Mouse (Mus musculus) liver, embryonic 14.5 days (tissue): Measurements from ENCODE around the gene Klhl24. TPM values are rescaled to one million over a fixed set of nuclear protein-coding genes. Genes with fewer than 3 reads are reported as not detected.

ENCODE experiments used
- ATAC-seq: fragments of 200-750 bp; cut with Nextera tagmentation; 2 replicates; pipeline ENCODE4 v1.8.0; 2017; ENCODE audit warnings: moderate number of reproducible peaks, mild to moderate bottlenecking, moderate library complexity; ENCODE audit not compliant: insufficient read depth
- DNase-seq, 3 experiments: peaks; one replicate each; pipeline ENCODE4 v3.0.0-alpha.2; 2012 to 2013; ENCODE audit warnings: low read depth in 3 of 3, low spot score in 3 of 3
- H3K27ac ChIP-seq: fragments of 300-500 bp; sonication (generic); 2 replicates; pipeline ENCODE4 v1.5.1; 2014; ENCODE audit warnings: moderate library complexity, mild to moderate bottlenecking, control low read depth, inconsistent platforms
- H3K27me3 ChIP-seq: fragments of 300-500 bp; sonication (generic); 2 replicates; pipeline ENCODE4 v1.6.1; 2014; ENCODE audit warnings: mild to moderate bottlenecking, low read length, moderate library complexity; ENCODE audit not compliant: control insufficient read depth, insufficient read depth
- H3K36me3 ChIP-seq: fragments of 300-500 bp; sonication (generic); replicated peaks from 2 replicates; pipeline ENCODE4 v1.6.1; 2014; ENCODE audit warnings: low read depth; ENCODE audit not compliant: control insufficient read depth, insufficient read depth
- H3K4me1 ChIP-seq, 2 experiments: fragments of 200-500 bp in 1 of 2; fragments of 300-500 bp in 1 of 2; sonication (generic) in 1 of 2; replicated peaks; 2 replicates each; pipeline ENCODE4 v1.6.1; 2012 to 2014; ENCODE audit warnings: antibody characterized with exemption in 1 of 2, inconsistent platforms in 1 of 2, low read length in 1 of 2; ENCODE audit not compliant: control insufficient read depth in 2 of 2, insufficient read depth in 2 of 2
- H3K4me2 ChIP-seq: fragments of 300-500 bp; sonication (generic); 2 replicates; pipeline ENCODE4 v1.6.1; 2014; ENCODE audit warnings: low read depth, mild to moderate bottlenecking, control low read depth, moderate library complexity
- H3K4me3 ChIP-seq, 2 experiments: fragments of 200-500 bp in 1 of 2; fragments of 300-500 bp in 1 of 2; sonication (generic) in 1 of 2; 2 replicates each; pipeline ENCODE4 v1.5.1; 2012 to 2014; ENCODE audit warnings: low read depth in 2 of 2, low read length in 2 of 2, mild to moderate bottlenecking in 2 of 2, control low read depth in 1 of 2, inconsistent platforms in 1 of 2, moderate library complexity in 1 of 2; ENCODE audit not compliant: insufficient read depth in 1 of 2
- H3K9ac ChIP-seq: fragments of 300-500 bp; sonication (generic); replicated peaks from 2 replicates; pipeline ENCODE4 v1.6.1; 2014; ENCODE audit warnings: mild to moderate bottlenecking, control low read depth, moderate library complexity
- H3K9me3 ChIP-seq: fragments of 300-500 bp; sonication (generic); 2 replicates; pipeline ENCODE4 v1.6.1; 2016; ENCODE audit warnings: low read length, mixed read lengths; ENCODE audit not compliant: control insufficient read depth
- CTCF ChIP-seq: IDR thresholded peaks from 2 replicates; pipeline ENCODE4 v1.5.1; 2016; ENCODE audit warnings: antibody characterized with exemption, low read depth, control low read depth
- EP300 ChIP-seq: IDR thresholded peaks from 2 replicates; pipeline ENCODE4 v1.6.1; 2016; ENCODE audit warnings: antibody characterized with exemption, low read depth
- WGBS: fragments of 180-500 bp; shearing (Covaris S2); extraction: QIAGEN DNeasy Blood & Tissue Kit; methylation state at CpG from one replicate; pipeline ENCODE4 v1.1.7; 2014; ENCODE audit not compliant: insufficient replicate concordance; 5-methylcytosine and 5-hydroxymethylcytosine counted together
- polyA plus RNA-seq, 2 experiments: library from polyadenylated mRNA; depleted of rRNA in 1 of 2; stranded (reverse) in 1 of 2; unstranded in 1 of 2; fragments of >200 nt; fragmentation: Nextera tagmentation in 1 of 2; extraction: Ambion mirVana in 1 of 2; gene quantifications; 2 replicates each; pipeline versions ENCODE4 v1.2.1 to v1.2.3; 2012 to 2014

Klhl24 gene
- polyA plus RNA-seq, 2 experiments, result 1.6 to 3.7 TPM

DNA sequence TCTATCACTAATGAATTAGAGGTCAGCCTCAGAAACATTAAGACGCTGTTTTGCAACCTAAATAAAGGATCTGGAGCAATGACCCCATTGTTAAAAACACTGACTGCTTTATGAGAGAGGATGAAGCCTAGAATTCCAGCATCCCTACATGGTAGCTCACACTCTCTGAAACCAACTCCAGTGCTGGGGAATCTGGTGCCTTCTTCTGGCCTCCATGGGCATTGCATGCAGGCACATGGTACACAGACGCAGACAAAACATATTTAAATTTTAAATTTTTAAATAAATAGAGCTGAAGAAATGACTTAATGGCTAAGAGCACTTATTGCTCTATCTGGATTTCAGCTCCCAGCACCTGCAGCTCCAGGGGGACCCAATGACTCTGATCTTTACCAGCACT lies 1.4 kb upstream of the Klhl24 start:
- H3K4me2 ChIP-seq, result no peak overlapping the region
- no peaks in the 10 kb centered on the region for H3K36me3 ChIP-seq
- ATAC-seq (no peak), DNase-seq (no peak)
- no peaks in the 10 kb centered on the region for H3K27me3 ChIP-seq
- no peak overlapping the region for H3K27ac ChIP-seq
- no peaks in the 10 kb centered on the region for H3K9me3 ChIP-seq
- H3K4me3 ChIP-seq, result no peak overlapping the region
- H3K4me1 ChIP-seq, result peaks cover 2% of the 10 kb centered on the region in 2 experiments; a peak in 1 of 4 replicates
- TF ChIP-seq EP300 (no peak), CTCF (peak; percentile 55)
- 71% methylated on average over 2 of the region's 2 CpGs for WGBS
- no peak overlapping the region for H3K9ac ChIP-seq

- DNase-seq (peak; percentile 74 to 80 (median 77)), ATAC-seq (peak; percentile 89)
- H3K36me3 ChIP-seq, result no peaks in the 10 kb centered on the region
- peak overlapping the region; percentile 70 to 87 for H3K4me3 ChIP-seq
- H3K9me3 ChIP-seq, result no peaks in the 10 kb centered on the region
- H3K9ac ChIP-seq, result peak overlapping the region; percentile 82
- peak overlapping the region; percentile 85 for H3K4me2 ChIP-seq
- WGBS, result under 1% methylated on average over 56 of the region's 61 CpGs
- peaks cover 2% of the 10 kb centered on the region in 2 experiments; a peak in 1 of 4 replicates for H3K4me1 ChIP-seq
- TF ChIP-seq EP300 (no peak), CTCF (no peak)
- peak overlapping the region; percentile 73 for H3K27ac ChIP-seq
- H3K27me3 ChIP-seq, result no peaks in the 10 kb centered on the region
Measured at GRCm38 (mm10) chr16:20097711-20098374, 501 bp downstream of the Klhl24 start.

- TF ChIP-seq EP300, result no peak
- no peak for TF ChIP-seq CTCF
- Histone ChIP-seq H3K4me2 (peak overlapping the region; percentile 85), H3K9me3 (no peaks in the 10 kb centered on the region), H3K27me3 (no peaks in the 10 kb centered on the region), H3K4me3 (peak overlapping the region; percentile 70 to 87), H3K4me1 (peaks cover 2% of the 10 kb centered on the region in 2 experiments; a peak in 1 of 4 replicates), H3K9ac (peak overlapping the region; percentile 82), H3K27ac (no peak overlapping the region; the same call in 1 of the 2 replicates), H3K36me3 (no peaks in the 10 kb centered on the region)
- WGBS, result 3% methylated on average over 4 of the region's 4 CpGs
- DNase-seq (no peak), ATAC-seq (no peak)
Measured at GRCm38 (mm10) chr16:20098375-20098727, 1.0 kb downstream of the Klhl24 start.

GRCm38 (mm10) chr16:20098866-20099629 lies 1.7 kb downstream of the Klhl24 start:
- 89% methylated on average over 6 of the region's 6 CpGs for WGBS
- no peak for DNase-seq

DNA sequence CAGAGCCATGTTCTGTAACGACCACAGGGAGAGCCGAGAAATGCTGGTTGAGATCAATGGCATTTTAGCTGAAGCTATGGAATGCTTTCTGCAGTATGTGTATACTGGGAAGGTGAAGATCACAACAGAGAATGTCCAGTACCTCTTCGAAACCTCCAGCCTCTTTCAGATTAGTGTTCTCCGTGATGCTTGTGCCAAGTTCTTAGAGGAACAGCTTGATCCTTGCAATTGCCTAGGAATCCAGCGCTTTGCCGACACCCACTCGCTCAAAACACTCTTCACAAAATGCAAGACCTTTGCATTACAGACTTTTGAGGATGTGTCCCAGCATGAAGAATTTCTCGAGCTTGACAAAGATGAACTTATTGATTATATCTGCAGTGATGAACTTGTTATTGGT lies 9.7 kb downstream of the Klhl24 start:
- Histone ChIP-seq H3K9ac (no peak overlapping the region), H3K36me3 (0 out of 2 replicates have a peak, but pooled peaks cover 2% of the 10 kb centered on the region), H3K4me2 (no peak overlapping the region), H3K9me3 (no peaks in the 10 kb centered on the region), H3K27ac (no peak overlapping the region), H3K4me1 (no peaks in the 10 kb centered on the region), H3K27me3 (no peaks in the 10 kb centered on the region), H3K4me3 (no peak overlapping the region)
- ATAC-seq (no peak), DNase-seq (no peak)
- TF ChIP-seq CTCF (no peak), EP300 (no peak)
- 82% methylated on average over 8 of the region's 8 CpGs for WGBS

More at GRCm38 (mm10) chr16:20098866-20099629, 1.7 kb downstream of the Klhl24 start:
- H3K4me1 ChIP-seq, result peaks cover 2% of the 10 kb centered on the region in 2 experiments; a peak in 1 of 4 replicates
- H3K4me3 ChIP-seq, result no peak overlapping the region
- no peaks in the 10 kb centered on the region for H3K9me3 ChIP-seq
- no peaks in the 10 kb centered on the region for H3K27me3 ChIP-seq
- TF ChIP-seq EP300, result no peak
- TF ChIP-seq CTCF, result peak; percentile 41
- no peak overlapping the region for H3K9ac ChIP-seq
- no peak for ATAC-seq
- H3K27ac ChIP-seq, result no peak overlapping the region
- H3K36me3 ChIP-seq, result no peaks in the 10 kb centered on the region
- peak overlapping the region; percentile 85 for H3K4me2 ChIP-seq
